Mouse (Mus musculus): Measurements from ENCODE around the gene Ferd3l. TPM values are rescaled to one million over a fixed set of nuclear protein-coding genes. Genes with fewer than 3 reads are reported as not detected.

The Ferd3l gene
- total RNA-seq, 2 experiments from 2014 or later: not detected

DNA sequence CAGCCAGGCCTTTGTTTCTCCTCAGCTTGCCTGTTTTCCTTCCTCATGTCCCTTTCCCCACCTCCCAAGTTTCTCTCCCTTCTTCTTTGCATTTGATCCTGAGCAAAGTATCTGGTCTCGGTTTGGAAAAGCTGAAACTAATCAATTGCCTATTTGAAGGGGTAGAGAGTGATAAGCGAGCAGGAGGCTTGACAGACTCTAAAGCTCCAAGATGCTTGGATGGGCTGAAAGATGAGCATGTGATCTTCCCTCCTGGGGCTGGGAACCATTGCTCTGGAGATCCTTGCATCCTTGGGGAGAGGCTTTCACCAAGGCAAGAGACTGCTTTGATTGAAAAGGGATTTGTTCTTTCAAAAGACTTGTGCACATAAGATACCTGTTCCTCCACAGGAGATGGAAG is 36.2 kb downstream of the Ferd3l start:
- DNase-seq (ENCODE audit: low spot score in 2 of 2): no peak

DNA sequence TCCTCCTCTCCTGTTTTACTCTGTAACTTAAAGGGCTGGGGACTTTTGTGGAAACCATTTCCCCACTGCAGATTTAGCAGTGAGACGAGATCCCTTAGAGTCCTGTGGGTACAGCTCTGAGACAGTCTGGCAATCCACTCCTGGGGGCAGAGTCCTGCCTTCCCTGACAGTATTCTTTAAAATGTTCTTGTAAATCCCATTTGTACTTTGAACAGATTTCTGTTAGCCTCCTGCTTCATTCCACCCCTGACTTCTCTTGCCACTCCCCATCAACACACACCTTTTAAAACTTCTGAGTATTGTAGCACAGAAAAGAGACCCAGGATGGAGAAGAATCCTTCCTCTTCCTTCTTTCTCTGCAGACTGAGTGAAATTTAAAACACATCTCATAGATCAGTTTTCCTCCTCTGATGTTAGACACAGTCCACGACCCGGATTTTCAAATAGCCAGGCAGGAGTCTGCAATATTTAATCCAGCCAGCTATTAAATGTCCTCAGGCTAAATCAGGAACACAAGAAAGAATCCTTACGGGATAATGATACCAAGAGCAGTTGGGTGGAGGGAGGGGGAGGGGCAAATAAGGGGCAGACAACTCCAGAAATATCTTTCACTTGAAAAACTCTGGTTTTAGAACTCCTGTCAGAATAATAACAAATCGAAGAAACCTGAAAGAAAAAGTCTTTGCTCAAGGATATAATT is 37.6 kb downstream of the Ferd3l start:
- no peak for DNase-seq (ENCODE audit: low spot score in 2 of 2)

DNA sequence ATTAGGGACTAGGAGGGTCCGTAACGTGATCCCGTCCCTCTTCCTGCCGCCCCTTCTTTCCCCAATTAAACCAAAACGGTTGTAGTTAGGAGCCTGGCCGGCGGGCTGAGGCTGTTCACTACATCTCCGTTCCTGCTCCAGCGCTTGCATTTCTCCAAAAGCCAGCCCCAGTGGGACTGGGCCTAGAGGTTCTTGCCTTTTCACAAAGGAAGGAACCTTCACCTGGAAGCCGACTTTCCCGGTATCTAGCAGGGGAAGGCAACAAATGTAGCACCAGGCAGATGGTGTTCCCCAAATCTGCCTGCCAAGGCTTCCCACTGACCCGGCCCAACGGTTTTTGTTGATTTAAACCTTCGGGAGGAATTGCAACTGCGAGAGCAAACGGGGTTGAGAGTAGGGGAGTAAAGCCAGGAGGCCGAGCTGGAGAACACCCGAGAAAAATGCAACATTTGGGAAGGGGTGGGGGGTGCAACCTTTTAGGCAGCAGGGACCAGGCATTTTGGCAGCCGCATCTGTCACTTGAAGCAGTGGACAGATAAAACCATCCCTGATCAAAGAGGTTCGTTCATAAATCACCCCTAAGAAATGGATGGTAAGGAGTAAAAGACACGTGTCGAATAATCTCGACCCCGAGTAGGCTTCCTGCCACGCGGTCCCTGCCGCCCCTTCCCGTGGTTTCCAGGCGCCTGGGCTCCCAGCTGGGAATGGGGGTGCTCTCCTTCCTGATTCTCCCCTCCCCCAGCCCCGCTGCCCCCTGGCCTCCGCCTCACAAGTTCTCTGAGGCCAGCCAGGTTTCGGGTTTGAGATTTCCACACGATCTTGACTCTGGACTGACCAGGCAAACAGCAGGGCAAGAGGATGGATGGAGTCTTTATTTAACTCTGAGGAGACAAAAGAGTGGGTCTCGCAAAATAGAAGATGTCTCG is 38.5 kb downstream of the Ferd3l start:
- no peak for DNase-seq (ENCODE audit: low spot score in 2 of 2)

DNA sequence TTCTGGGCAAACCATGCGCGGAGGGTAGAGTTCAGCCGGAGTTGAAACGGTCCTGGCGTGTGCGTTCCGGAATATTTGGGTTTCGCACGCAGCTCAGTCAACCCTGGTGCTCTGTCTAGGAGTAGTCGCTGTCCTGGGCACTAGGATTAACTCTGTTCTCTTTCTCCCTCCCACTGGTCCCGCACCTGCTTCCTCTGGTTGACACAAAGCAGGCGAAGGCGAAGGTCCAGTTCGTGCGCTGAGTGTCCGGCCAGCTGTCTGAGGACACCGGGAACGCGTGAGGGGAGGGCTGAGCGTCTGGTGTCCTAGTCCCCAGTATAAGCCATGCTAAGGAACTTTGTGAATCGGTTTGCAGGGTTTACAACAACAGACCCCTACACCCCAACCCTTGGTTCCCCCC is 39.3 kb downstream of the Ferd3l start:
- no peak for DNase-seq (ENCODE audit: low spot score in 2 of 2)

DNA sequence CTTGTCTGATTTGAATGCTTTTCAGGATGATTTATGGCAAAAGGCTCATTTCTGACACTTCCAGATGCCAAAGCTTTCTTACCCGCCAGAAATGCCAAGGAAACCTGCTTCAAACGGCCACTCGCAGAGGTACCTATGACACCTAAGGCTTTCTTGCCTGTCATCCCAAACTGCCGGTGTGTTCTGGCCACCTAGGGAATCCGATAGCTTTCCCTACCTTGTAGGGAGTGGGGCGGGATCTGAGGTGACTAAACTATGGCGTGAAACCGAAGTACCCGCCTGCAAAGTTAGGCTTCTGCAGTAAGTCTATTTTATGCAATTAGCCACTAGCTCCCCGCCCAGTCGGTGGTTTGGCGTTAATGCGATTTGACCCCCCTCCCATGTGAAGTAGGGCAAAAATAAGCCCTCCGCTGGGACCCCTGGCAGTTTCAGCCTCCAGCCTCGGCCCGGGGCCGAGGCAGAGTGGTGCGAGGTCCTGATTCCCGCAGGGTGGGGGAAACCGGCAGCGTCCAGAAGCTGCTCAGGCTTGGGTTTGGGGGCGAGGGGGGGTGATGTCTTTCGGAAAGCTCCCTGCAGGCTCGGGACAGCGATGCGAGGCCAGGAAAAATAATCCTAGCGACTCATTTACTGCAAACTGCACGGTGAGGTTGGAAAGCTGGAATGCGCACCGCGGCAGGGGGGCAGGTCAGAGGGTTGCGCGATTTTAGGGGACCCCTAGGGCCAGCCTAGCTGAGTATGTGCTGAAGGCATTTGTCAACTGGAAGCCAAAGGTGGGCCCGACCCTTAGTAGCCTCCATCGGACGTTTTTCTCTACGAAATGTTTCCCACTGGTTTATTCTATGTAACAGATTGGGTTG is 40.0 kb downstream of the Ferd3l start:
- no peak for DNase-seq (ENCODE audit: low spot score in 2 of 2)

DNA sequence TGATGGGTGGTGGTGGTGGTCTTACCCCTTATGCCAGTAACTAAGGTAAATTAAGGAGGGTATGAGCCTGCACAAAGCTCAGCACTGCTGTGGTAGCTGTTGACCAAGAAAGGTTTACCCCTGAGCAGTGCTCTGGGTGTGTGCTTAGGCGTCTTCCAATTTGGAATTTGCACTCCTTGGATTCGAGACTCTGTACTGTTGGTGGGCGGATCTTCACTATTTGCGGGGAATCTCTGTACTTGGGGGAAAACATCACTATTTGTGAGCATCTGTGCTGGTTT is 40.6 kb downstream of the Ferd3l start:
- no peak for DNase-seq (ENCODE audit: low spot score in 2 of 2)

Other genes starting within 250 kb of the Ferd3l start
- 1 to 10 TPM; 1.3 to 1.7 TPM for gene Twist1, start 29.2 kb downstream of the Ferd3l start, total RNA-seq (2021)